Mouse (Mus musculus): ENCODE measurements around the gene BC025920. TPM values are rescaled to one million over a fixed set of nuclear protein-coding genes. Genes with fewer than 3 reads are reported as not detected.
"Not testable (repeated sequence)": the region's sequence is repeated elsewhere in the genome, so short reads cannot be mapped to it uniquely, and the experiment has no call there.

Gene BC025920
- polyA plus RNA-seq, 1 experiment from 2014 or later = 0.69 TPM

DNA sequence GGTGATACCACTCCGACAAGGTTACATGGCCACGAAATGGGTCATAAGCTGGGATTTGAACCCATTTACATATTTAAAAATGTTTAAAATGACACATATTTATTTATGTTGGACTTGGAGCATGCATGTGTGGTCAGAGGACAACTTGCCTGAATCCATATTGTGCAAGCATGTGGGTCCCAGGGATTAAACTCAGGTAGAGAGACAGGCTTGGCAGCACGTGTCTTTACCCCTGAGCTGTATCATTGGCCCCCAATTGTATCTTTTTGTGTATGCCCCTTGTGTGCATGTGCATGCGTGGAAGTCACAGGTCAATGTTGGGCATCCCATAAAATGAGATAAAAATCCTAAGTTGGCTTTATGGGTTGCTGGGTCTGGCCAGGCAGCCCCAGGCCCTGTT lies 39.3 kb downstream of the BC025920 start:
- no peaks in the 10 kb centered on the region for H3K27me3 ChIP-seq (ENCODE audit: control insufficient read depth, insufficient read depth, low read length)
- no peak for ATAC-seq (ENCODE audit: insufficient number of reproducible peaks, insufficient read depth, low FRiP score, low read depth)
- 90% methylated on average over 4 of the region's 4 CpGs for WGBS

DNA sequence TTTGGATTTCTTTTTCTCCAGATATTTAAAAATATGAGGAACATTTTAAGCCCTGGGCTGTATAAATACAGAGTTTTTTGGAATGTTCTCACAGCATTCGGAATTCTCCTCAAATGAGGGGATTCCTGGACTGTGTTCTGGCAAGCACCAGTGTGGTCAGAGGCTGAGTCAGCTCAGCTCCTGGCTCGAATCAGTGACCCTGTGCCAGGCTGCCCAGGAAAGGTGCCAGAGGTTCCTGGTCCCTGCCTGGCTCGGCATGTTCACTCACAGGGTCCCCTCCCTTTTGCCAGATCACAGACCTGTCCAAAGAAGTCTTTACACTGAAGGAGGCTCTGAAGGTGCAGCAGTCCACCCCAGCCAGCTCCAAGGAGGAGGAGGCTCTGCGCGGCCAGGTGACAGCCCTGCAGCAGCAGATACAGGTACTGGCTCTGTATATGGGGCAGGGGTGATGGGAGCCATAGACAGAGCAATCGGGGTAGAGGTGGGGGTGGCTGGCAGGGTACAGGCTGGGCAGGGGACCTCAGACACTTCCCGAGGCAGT lies 40.0 kb downstream of the BC025920 start:
- Histone ChIP-seq H3K27me3 (ENCODE audit: control insufficient read depth, insufficient read depth, low read length) (no peaks in the 10 kb centered on the region), H3K4me1 (ENCODE audit: control insufficient read depth, insufficient read depth, low read length) (peaks cover 10% of the 10 kb centered on the region), H3K4me3 (ENCODE audit: low read depth, low read length) (no peak overlapping the region), H3K9ac (replicated peaks; ENCODE audit: low read depth, low read length) (no peak overlapping the region), H3K36me3 (ENCODE audit: control insufficient read depth, insufficient read depth, low read length) (no peaks in the 10 kb centered on the region), H3K27ac (ENCODE audit: low read length) (no peak overlapping the region), H3K4me2 (replicated peaks; ENCODE audit: low read depth, low read length) (no peak overlapping the region), H3K9me3 (ENCODE audit: control insufficient read depth, low read depth, low read length) (peaks cover 2% of the 10 kb centered on the region; the same call in 1 of the 2 replicates)
- no peak for ATAC-seq (ENCODE audit: insufficient number of reproducible peaks, insufficient read depth, low FRiP score, low read depth)
- whole genome bisulfite sequencing = 80% methylated on average over 7 of the region's 7 CpGs

More for the DNA sequence above, 39.3 kb downstream of the BC025920 start:
- Histone ChIP-seq H3K4me2 (replicated peaks; ENCODE audit: low read depth, low read length) (no peak overlapping the region), H3K9me3 (ENCODE audit: control insufficient read depth, low read depth, low read length) (no peaks in the 10 kb centered on the region), H3K9ac (replicated peaks; ENCODE audit: low read depth, low read length) (no peak overlapping the region), H3K27ac (ENCODE audit: low read length) (no peak overlapping the region), H3K4me3 (ENCODE audit: low read depth, low read length) (no peak overlapping the region), H3K36me3 (ENCODE audit: control insufficient read depth, insufficient read depth, low read length) (no peaks in the 10 kb centered on the region), H3K4me1 (ENCODE audit: control insufficient read depth, insufficient read depth, low read length) (peaks cover 10% of the 10 kb centered on the region)

DNA sequence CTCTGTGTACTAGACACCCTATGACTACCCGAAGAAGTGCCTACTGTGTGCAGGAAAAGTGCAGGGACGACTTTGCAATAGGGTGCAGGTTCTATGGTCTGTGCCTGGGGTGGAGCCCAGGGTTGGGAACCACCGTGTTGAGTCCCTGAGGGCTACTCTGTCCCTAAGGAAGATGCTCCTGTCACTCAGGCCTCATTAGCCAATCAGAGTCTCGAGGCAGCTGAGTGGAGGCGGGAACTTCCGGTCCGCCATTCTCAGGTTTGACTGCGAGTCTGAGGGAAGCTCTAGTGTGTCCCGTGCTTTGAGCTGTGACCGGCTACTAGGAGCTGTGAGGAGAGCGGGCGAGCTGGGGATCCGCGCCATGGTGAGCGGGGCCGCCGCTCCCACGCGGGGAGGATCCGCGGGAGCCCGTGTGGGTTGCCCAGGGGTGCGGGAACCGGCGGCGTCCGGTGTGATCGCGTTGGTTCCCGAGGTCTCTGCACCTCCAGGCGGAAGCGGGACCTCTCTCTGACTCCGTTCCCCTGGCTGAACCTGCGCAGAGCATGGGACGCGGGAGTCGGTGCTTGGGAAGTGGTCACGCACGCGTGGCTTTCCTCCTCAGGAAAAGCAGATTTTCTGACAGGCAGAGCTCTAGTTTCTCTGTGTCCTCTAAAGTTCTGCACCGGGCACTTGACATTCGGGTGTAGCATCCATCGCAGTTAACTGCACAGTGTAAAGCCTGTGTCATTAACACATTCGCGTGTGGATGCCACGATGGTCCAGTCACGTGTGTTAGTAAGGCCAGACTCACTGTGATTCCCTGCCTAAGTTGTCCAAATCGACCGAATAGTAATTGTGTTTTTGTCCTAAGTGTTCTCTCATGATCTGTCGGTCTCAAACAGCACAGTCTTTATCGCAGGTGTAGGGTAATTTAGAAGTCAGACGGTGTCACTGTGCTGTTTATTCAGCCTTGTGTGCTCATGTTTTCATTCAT lies 43.0 kb downstream of the BC025920 start, which contains the start of gene Gm10778:
TSS of gene Gm10778 (plus strand) at position 257 of the 973 bp plus-strand sequence.
- H3K27ac ChIP-seq (ENCODE audit: low read length); H3K4me1 ChIP-seq (ENCODE audit: control insufficient read depth, insufficient read depth, low read length); H3K9me3 ChIP-seq (ENCODE audit: control insufficient read depth, low read depth, low read length); H3K27me3 ChIP-seq (ENCODE audit: control insufficient read depth, insufficient read depth, low read length); H3K36me3 ChIP-seq (ENCODE audit: control insufficient read depth, insufficient read depth, low read length): not testable (repeated sequence)
- 0 out of 2 replicates have a peak within 1 kb of the TSS, but pooled peaks have one; percentile 38 for H3K9ac ChIP-seq (replicated peaks; ENCODE audit: low read depth, low read length)
- H3K4me3 ChIP-seq (ENCODE audit: low read depth, low read length) = peak within 1 kb of the TSS; percentile 44
- peak; percentile 94 for ATAC-seq (ENCODE audit: insufficient number of reproducible peaks, insufficient read depth, low FRiP score, low read depth)
- WGBS = 3% methylated on average over 31 of the region's 52 CpGs
- H3K4me2 ChIP-seq (replicated peaks; ENCODE audit: low read depth, low read length) = peak within 1 kb of the TSS; percentile 47

DNA sequence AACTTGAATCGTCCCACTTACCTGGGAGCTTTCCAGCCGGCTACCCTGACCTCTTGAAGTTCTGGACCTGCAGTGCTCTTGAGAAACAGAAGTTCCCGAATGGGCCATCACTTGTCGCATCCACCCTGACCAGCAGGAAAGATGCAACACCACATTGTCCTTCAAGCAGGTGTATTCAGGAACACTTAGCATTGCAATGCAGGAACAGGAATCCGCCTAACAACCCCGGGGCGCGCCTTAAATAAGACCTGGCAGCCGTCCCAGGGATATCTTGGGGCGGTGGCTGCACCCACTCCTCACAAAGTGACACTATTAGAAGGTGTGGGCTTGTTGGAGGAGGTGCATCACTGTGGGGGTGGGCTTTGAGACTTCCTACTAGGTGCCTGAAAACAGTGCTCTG lies 49.1 kb downstream of the BC025920 start:
- Histone ChIP-seq H3K9ac (replicated peaks; ENCODE audit: low read depth, low read length) (no peak overlapping the region), H3K4me1 (ENCODE audit: control insufficient read depth, insufficient read depth, low read length) (no peaks in the 10 kb centered on the region), H3K4me2 (replicated peaks; ENCODE audit: low read depth, low read length) (no peak overlapping the region), H3K36me3 (ENCODE audit: control insufficient read depth, insufficient read depth, low read length) (no peaks in the 10 kb centered on the region), H3K4me3 (ENCODE audit: low read depth, low read length) (no peak overlapping the region), H3K27ac (ENCODE audit: low read length) (no peak overlapping the region), H3K27me3 (ENCODE audit: control insufficient read depth, insufficient read depth, low read length) (no peaks in the 10 kb centered on the region), H3K9me3 (ENCODE audit: control insufficient read depth, low read depth, low read length) (peaks cover 40% of the 10 kb centered on the region; the same call in 1 of the 2 replicates)
- 93% methylated on average over 10 of the region's 10 CpGs for WGBS
- no peak for ATAC-seq (ENCODE audit: insufficient number of reproducible peaks, insufficient read depth, low FRiP score, low read depth)

DNA sequence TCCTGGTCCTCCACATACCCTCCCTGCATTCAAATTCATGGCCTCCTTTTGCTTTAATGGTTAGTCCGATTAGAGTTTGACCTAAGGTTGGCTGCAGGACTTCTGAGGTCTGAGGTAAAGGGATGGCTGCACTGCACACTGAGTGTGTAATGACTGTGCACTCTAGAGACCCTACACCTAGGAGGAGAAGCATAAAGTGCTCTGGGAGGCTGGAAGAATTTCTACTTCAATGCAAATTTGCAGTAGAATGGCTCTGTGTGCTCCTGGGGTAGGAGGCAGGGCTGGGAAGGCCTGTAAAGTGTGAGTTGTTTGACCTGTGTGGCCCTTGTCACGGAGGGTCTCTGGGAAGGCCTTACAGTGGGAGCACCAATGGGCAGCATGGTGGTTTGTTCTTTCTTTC lies 50.1 kb downstream of the BC025920 start:
- 91% methylated on average over 2 of the region's 2 CpGs for WGBS
- Histone ChIP-seq H3K9ac (replicated peaks; ENCODE audit: low read depth, low read length) (no peak overlapping the region), H3K27me3 (ENCODE audit: control insufficient read depth, insufficient read depth, low read length) (no peaks in the 10 kb centered on the region), H3K4me3 (ENCODE audit: low read depth, low read length) (no peak overlapping the region), H3K9me3 (ENCODE audit: control insufficient read depth, low read depth, low read length) (peaks cover 39% of the 10 kb centered on the region; the same call in 1 of the 2 replicates), H3K27ac (ENCODE audit: low read length) (no peak overlapping the region), H3K4me1 (ENCODE audit: control insufficient read depth, insufficient read depth, low read length) (no peaks in the 10 kb centered on the region), H3K4me2 (replicated peaks; ENCODE audit: low read depth, low read length) (no peak overlapping the region), H3K36me3 (ENCODE audit: control insufficient read depth, insufficient read depth, low read length) (no peaks in the 10 kb centered on the region)
- ATAC-seq (ENCODE audit: insufficient number of reproducible peaks, insufficient read depth, low FRiP score, low read depth) = no peak

Other genes with a start within 250 kb of the BC025920 start
- 4.7 and 4.8 TPM in 2 replicates for gene Mfsd12, start 248.8 kb upstream of the BC025920 start, polyA plus RNA-seq (2014; fragmentation: Nextera tagmentation; extraction: Ambion mirVana)
- gene 4930404N11Rik, start 240.5 kb upstream of the BC025920 start, polyA plus RNA-seq (2014; fragmentation: Nextera tagmentation; extraction: Ambion mirVana) = 0.43 and 0.59 TPM in 2 replicates
- gene Fzr1, start 227.8 kb upstream of the BC025920 start, polyA plus RNA-seq (2014; fragmentation: Nextera tagmentation; extraction: Ambion mirVana) = 81.3 and 88.7 TPM in 2 replicates
- 44.8 and 48.5 TPM in 2 replicates for gene Dohh, start 221.8 kb upstream of the BC025920 start, polyA plus RNA-seq (2014; fragmentation: Nextera tagmentation; extraction: Ambion mirVana)
- 3.1 and 4.1 TPM in 2 replicates for gene Gm48551, start 221.8 kb upstream of the BC025920 start, polyA plus RNA-seq (2014; fragmentation: Nextera tagmentation; extraction: Ambion mirVana)
- 1.0 and 1.1 TPM in 2 replicates for gene Gm48552, start 217.3 kb upstream of the BC025920 start, polyA plus RNA-seq (2014; fragmentation: Nextera tagmentation; extraction: Ambion mirVana)
- 17.7 and 21.5 TPM in 2 replicates for gene Smim24, start 213.2 kb upstream of the BC025920 start, polyA plus RNA-seq (2014; fragmentation: Nextera tagmentation; extraction: Ambion mirVana)
- 76.0 and 80.1 TPM in 2 replicates for gene Nfic, start 150.6 kb upstream of the BC025920 start, polyA plus RNA-seq (2014; fragmentation: Nextera tagmentation; extraction: Ambion mirVana)
- gene Celf5, start 123.6 kb upstream of the BC025920 start, polyA plus RNA-seq (2014; fragmentation: Nextera tagmentation; extraction: Ambion mirVana) = 1.7 and 2.2 TPM in 2 replicates
- gene Ncln, start 109.9 kb upstream of the BC025920 start, polyA plus RNA-seq (2014; fragmentation: Nextera tagmentation; extraction: Ambion mirVana) = 79.1 and 79.3 TPM in 2 replicates
- gene S1pr4, start 106.1 kb upstream of the BC025920 start, polyA plus RNA-seq (2014; fragmentation: Nextera tagmentation; extraction: Ambion mirVana) = 0.41 and 0.72 TPM in 2 replicates
- gene Gna15, start 82.0 kb upstream of the BC025920 start, polyA plus RNA-seq (2014; fragmentation: Nextera tagmentation; extraction: Ambion mirVana) = 3.6 and 7.4 TPM in 2 replicates
- 86.2 and 89.3 TPM in 2 replicates for gene Gna11, start 61.1 kb upstream of the BC025920 start, polyA plus RNA-seq (2014; fragmentation: Nextera tagmentation; extraction: Ambion mirVana)
- 363 and 388 TPM in 2 replicates for gene Aes, start 46.8 kb upstream of the BC025920 start, polyA plus RNA-seq (2014; fragmentation: Nextera tagmentation; extraction: Ambion mirVana)
- gene Tle2, start 31.7 kb upstream of the BC025920 start, polyA plus RNA-seq (2014; fragmentation: Nextera tagmentation; extraction: Ambion mirVana) = 17.7 and 19.1 TPM in 2 replicates
- gene Tle6, start 5.2 kb upstream of the BC025920 start, polyA plus RNA-seq (2014; fragmentation: Nextera tagmentation; extraction: Ambion mirVana) = 14.3 and 18.2 TPM in 2 replicates
- 33.4 and 43.4 TPM in 2 replicates for gene Sirt6, start 21.5 kb downstream of the BC025920 start, polyA plus RNA-seq (2014; fragmentation: Nextera tagmentation; extraction: Ambion mirVana)
- gene Ankrd24, start 22.3 kb downstream of the BC025920 start, polyA plus RNA-seq (2014; fragmentation: Nextera tagmentation; extraction: Ambion mirVana) = 7.8 and 9.1 TPM in 2 replicates
- 6.0 and 6.3 TPM in 2 replicates for gene Gm10778, start 42.8 kb downstream of the BC025920 start, polyA plus RNA-seq (2014; fragmentation: Nextera tagmentation; extraction: Ambion mirVana)
- 22.1 and 23.8 TPM in 2 replicates for gene Zfp433, start 98.6 kb downstream of the BC025920 start, polyA plus RNA-seq (2014; fragmentation: Nextera tagmentation; extraction: Ambion mirVana)
- gene Gm3055, start 164.9 kb downstream of the BC025920 start, polyA plus RNA-seq (2014; fragmentation: Nextera tagmentation; extraction: Ambion mirVana) = 13.9 and 15.3 TPM in 2 replicates
- 3.9 and 4.0 TPM in 2 replicates for gene Gm4767, start 205.9 kb downstream of the BC025920 start, polyA plus RNA-seq (2014; fragmentation: Nextera tagmentation; extraction: Ambion mirVana)